Mouse (Mus musculus): Measurements from ENCODE around the gene Ythdf1.
A peak's percentile ranks its signal among the peaks of the same experiment; 100 is the strongest.

Ythdf1 gene

DNA sequence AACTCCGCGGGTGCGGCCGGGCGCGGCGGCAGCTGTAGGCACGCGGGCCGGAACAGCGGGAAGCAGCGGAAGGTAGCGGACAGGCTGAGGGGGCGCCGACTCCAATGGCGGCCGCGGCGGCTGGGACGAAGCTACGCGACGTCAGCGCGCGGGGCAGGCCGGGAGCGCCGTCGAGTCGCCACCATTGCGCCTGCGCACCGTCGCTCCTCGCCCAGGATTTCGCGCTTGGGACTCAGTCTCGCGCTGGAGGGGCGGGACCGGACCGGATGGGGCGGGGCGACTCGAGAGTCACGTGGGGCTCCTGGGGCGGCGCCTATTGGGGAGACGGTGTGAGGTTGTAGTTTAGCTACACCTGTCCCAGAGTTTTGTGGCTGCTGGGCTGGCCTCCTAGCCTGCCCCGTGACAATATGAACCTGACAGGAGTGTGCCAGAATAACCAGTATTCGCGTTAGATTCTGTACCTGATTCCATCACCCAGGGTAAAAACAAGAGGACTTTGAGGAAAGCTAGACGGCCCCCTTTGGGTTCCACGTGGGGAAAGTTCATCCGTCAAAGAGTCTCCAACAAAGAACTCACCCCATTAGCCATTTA is at the start of gene Ythdf1:
Gene Ythdf1, minus strand, starts transcription at position 140 of the 591 bp plus-strand sequence.
- peak; percentile 95 to 97 for DNase-seq (ENCODE audit: low spot score in 2 of 2)

DNA sequence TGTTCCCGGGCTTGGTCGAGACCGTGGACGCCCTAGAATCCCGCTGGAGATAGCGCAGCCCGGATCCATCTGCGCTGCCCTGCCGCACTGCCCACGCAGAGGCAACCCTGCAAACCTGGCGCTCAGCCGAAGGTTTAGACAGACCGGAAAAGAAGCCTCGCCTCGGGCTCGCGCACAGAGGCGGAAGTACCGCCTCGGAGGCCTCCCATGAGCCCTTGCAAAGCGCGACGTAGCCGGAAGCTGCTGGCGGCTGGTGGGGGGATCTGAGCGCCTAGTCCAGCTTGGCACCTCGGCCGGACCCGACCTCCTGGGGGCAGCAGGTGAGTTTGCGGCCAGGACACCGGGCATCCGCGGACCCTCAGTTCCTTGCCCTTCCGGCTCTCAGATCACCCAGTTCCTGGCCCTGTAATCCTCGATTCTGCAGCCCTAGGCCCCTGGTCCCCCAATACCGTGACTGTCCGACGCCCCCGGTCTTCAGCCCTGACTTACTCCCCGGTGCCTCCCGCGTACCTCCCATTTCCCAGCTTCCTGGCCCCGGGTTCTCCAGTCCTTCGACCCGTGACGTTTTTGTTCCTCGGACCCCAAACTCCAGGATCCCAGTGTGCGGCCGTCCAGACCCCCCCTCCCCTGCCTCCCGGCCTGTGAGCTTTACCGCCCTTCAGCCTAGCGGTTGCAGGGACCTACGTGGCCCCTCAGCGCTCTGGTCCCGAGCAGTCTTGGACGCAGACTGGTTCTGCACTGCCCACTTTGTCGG is 46.4 kb upstream of the Ythdf1 start, which contains the start of gene Arfgap1:
Gene Arfgap1, plus strand, starts transcription at position 216 of the 754 bp plus-strand sequence.
- peak; percentile 91 to 94 for DNase-seq (ENCODE audit: low spot score in 2 of 2)

- DNase-seq (ENCODE audit: low spot score in 2 of 2): peak; percentile 17 to 44
Observed at GRCm38 (mm10) chr2:180966092-180966882, 45.5 kb upstream of the Ythdf1 start.

DNA sequence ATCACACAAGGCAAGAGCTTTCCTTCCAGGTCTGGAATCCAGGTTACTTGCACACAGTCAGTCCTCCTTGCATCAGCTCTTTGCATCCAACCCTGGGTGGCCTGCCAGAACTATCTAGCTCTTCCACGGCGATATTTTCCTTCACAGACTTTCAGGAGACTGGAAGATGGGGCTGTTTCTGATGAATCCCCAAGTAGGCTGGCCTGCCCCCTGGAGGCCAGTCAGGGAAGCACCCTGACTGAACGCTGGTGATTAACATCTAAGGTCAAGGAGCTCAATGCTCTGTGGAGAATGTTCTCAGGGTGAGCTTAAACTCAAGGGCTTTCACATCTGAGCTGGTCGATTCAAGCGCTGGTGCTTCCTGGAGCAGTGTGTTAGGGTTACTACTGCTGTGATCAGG is 43.2 kb upstream of the Ythdf1 start:
- peak; percentile 74 to 83 for DNase-seq (ENCODE audit: low spot score in 2 of 2)

DNA sequence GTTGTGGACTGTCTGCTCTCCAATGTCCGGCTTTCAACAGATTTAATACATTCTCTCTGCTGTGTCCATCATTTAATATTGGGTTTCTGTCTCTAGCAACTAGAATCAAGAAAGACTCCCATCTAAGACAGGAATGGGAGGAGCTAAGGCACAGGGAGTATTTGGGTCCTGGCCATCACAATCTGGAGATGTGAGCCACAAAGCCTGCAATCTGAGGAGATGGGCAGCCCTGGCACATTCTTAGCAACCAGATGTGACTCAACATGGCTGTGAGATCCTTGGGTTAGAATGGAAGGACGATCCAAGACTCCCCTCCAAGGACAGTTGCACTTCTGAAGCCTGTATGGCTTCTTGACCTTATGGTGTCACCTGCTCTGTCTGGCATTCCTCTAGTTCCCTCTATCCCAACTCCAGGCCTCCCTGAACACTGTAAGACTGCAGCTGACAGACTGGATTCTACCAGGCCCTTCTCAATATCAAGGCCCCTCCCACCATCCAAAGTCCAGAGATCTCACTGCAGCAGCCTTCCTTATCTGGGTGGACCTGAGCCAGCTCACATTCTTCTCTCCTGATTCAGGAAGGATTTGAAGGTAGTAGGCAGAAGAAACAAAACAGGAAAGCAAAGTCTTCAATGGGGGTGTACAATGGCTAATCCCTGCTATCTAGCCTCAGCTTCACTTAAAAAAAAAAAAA is 42.0 kb upstream of the Ythdf1 start:
- DNase-seq (ENCODE audit: low spot score in 2 of 2): no peak

- DNase-seq (ENCODE audit: low spot score in 2 of 2): no peak
Observed at GRCm38 (mm10) chr2:180960187-180960586, 39.4 kb upstream of the Ythdf1 start.

- DNase-seq (ENCODE audit: low spot score in 2 of 2): no peak
Observed at GRCm38 (mm10) chr2:180959605-180960004, 38.9 kb upstream of the Ythdf1 start.

- DNase-seq (ENCODE audit: low spot score in 2 of 2): peak; percentile 46 to 50
Observed at GRCm38 (mm10) chr2:180954061-180955047, 33.6 kb upstream of the Ythdf1 start, which contains the start of gene Nkain4. Gene Nkain4 (minus strand): TSS chr2:180954699.

GRCm38 (mm10) chr2:180953638-180954037 is 32.9 kb upstream of the Ythdf1 start:
- DNase-seq (ENCODE audit: low spot score in 2 of 2): peak in 1 of 2 experiments; percentile 12

DNA sequence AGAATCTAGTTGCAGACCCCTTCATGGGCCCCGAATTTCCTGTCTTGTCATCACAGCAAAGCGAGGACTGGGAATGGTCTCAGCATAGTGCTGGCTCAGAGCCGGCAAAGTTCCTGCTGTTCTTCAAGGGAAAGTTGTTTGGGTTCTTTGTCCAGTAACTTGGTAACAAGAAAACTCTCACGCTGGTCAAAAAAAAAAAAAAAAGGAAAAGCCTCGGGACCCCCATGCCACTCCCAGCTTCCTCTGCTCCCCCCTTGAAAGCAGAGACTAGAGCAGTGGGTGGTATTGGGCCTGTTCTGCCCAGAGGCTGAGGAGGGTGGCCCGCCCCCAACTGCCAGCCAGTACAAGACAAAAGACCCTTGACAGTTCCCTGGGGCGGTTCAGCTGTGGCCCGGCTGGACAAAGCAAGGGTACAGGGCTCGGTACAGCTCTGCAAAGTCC is 32.0 kb upstream of the Ythdf1 start:
- peak; percentile 10 to 24 for DNase-seq (ENCODE audit: low spot score in 2 of 2)

DNA sequence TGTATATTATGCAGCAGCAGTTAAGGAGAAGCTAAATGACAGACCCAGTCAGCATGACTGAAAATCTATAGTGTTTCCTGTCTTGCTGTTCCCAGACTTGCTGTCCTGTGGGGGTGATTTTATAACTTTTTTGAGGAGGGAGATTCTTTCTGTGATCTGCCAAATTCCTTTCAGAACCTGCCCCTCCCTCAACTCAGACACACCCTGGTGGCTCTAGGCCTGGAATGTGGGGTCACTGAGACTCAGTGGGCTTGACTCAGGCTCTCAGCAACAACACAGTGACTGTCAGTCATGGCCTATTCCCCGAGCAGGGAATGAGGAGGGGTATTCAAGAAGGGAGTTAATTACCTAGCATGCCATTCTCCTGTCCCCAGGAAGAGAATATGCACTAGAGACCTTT is 29.2 kb upstream of the Ythdf1 start:
- no peak for DNase-seq (ENCODE audit: low spot score in 2 of 2)

GRCm38 (mm10) chr2:180941869-180942268 is 21.1 kb upstream of the Ythdf1 start:
- DNase-seq (ENCODE audit: low spot score in 2 of 2): no peak

DNA sequence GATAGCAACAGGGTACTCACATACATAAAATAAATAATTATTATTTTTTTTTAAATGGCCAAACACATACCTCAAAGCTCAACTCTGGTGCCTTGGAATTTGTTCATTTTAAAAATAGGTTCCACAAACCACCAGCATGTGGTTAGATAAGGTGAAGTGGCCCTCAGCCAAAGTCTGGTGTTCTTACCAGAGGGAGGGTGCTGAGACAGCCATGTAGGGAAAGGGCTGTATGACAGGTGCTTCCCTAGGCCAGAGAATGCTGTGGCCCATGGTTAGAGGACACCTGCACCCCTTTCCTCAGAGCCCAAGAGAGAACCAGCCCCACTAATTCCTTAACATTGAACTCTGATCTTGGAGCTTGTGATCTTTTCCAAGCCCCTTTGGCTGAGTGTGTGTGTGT is 19.4 kb upstream of the Ythdf1 start:
- no peak for DNase-seq (ENCODE audit: low spot score in 2 of 2)

DNA sequence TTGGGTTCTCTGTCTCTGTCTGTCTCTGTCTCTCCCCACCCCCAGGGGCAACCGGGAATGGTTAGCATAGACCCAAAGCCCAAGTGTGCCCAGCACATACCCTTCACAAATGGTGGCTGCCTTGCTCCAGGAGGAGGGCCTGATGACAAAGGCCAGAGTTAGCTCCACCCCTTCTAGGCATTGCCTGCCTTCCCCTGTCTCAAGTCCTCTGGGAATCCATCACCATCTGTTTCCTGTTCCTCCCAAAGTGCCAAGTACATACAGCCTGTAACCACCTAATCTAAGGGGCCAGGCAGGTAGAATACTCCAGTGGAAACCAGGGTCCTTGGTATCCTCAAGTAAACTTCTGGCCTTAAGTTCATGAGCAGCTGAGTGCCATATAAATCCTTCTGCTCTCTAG is 11.7 kb upstream of the Ythdf1 start:
- no peak for DNase-seq (ENCODE audit: low spot score in 2 of 2)

- DNase-seq (ENCODE audit: low spot score in 2 of 2): no peak
Observed at GRCm38 (mm10) chr2:180928723-180929122, 8.0 kb upstream of the Ythdf1 start, which contains the start of gene Birc7. Gene Birc7 (plus strand): TSS chr2:180929023.

DNA sequence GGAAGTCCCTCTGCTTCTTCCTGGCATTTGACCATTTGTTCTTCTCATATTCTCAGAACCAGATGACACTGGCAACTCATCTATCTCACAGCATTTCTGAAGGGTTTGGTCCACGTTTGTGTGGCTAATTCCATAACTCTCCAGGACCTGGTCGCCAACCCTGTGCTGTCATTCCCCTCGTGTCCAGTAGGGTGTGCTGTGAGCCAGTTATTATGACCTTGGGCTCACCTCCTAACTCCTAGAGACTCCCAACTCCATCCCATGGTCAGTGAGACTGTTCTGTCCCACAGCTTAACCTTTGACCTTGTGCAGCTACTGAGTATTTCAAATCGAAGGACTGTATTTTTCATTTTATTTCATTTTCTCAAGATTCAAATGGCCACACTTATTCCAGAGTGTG is 4.4 kb upstream of the Ythdf1 start:
- peak; percentile 63 to 75 for DNase-seq (ENCODE audit: low spot score in 2 of 2)

- no peak for DNase-seq (ENCODE audit: low spot score in 2 of 2)
Observed at GRCm38 (mm10) chr2:180922739-180923138, 2.0 kb upstream of the Ythdf1 start.

DNA sequence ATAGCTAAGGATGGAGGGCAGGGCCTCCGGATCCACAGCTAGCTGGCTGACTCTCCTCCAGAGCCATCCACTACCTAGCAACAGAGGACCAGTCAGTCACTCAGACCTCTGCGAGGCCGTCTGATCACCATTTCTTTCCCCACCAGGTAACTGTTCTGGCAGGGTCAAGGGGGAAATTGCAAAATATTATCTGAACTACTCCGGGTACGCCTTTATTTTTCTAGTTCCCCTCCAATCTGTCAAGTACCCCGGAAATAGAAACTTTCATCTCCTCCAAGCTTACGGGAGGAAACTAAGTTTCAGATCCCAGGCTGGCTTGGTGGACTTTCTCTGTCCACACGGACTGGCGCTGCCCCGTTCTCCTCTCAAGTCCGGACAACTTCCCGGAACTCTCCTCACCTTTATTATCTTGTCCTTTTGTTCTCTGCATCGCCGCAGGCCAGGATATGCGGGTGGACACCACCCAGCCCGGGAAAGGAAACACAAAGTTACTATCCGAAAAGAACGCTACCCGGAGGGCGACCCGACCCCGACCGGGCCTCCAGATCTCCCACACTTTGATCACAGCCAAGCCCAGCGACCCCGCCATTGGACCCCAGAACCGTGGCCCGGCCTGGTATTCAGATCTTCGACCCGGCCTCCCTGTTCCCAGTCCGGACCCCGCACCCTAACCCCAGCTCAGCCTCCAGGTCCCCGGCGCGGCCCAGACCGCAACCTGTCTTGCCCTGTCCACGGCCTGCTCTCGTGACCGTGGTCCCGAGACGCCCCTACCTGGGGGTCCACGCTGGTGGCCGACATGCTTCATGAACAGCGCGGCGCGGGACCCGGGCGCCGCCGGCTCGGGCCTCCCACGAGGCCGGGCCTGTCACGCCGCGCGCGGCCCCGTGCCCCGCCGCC is 588 bp downstream of the Ythdf1 start:
- no peak for DNase-seq (ENCODE audit: low spot score in 2 of 2)

- DNase-seq (ENCODE audit: low spot score in 2 of 2): no peak
Observed at GRCm38 (mm10) chr2:180915886-180916433, 4.8 kb downstream of the Ythdf1 start.
